Mouse (Mus musculus) intestine, embryonic 15.5 days (tissue): ENCODE data around the gene Zfp697. TPM values are rescaled to one million over a fixed set of nuclear protein-coding genes. Genes with fewer than 3 reads are reported as not detected.
"Not testable (repeated sequence)": the region's sequence is repeated elsewhere in the genome, so short reads cannot be mapped to it uniquely, and the experiment has no call there.

Experiments
- ATAC-seq: fragments of 200-750 bp; cut with Nextera tagmentation; 2 replicates; pipeline ENCODE4 v1.8.0; 2017; ENCODE audit warnings: moderate TSS enrichment, moderate library complexity
- H3K27ac ChIP-seq: fragments of 300-500 bp; sonication (generic); 2 replicates; pipeline ENCODE4 v1.5.1; 2015; ENCODE audit warnings: mild to moderate bottlenecking, inconsistent platforms
- H3K27me3 ChIP-seq: fragments of 300-500 bp; sonication (generic); replicated peaks from 2 replicates; pipeline ENCODE4 v1.6.1; 2015; ENCODE audit warnings: inconsistent platforms
- H3K36me3 ChIP-seq: fragments of 300-500 bp; sonication (generic); 2 replicates; pipeline ENCODE4 v1.6.1; 2015; ENCODE audit warnings: inconsistent platforms
- H3K4me1 ChIP-seq: fragments of 300-500 bp; sonication (generic); replicated peaks from 2 replicates; pipeline ENCODE4 v1.6.1; 2015; ENCODE audit warnings: inconsistent platforms
- H3K4me2 ChIP-seq: fragments of 300-500 bp; sonication (generic); replicated peaks from 2 replicates; pipeline ENCODE4 v1.6.1; 2015; ENCODE audit warnings: mild to moderate bottlenecking, inconsistent platforms
- H3K4me3 ChIP-seq: fragments of 300-500 bp; sonication (generic); replicated peaks from 2 replicates; pipeline ENCODE4 v1.5.1; 2015; ENCODE audit warnings: inconsistent platforms
- H3K9ac ChIP-seq: fragments of 300-500 bp; sonication (generic); 2 replicates; pipeline ENCODE4 v1.6.1; 2015; ENCODE audit warnings: inconsistent platforms
- H3K9me3 ChIP-seq: fragments of 300-500 bp; sonication (generic); 2 replicates; pipeline ENCODE4 v1.6.1; 2016; ENCODE audit warnings: inconsistent platforms
- WGBS: fragments of 180-500 bp; shearing (Covaris S2); methylation state at CpG from one replicate; pipeline ENCODE4 v1.1.7; 2015; 5-methylcytosine and 5-hydroxymethylcytosine counted together
- polyA plus RNA-seq: library from polyadenylated mRNA; unstranded; fragments of >200 nt; fragmentation: Nextera tagmentation; extraction: Ambion mirVana; gene quantifications from 2 replicates; pipeline ENCODE4 v1.2.1, GENCODE M21; 2015

The Zfp697 gene
- polyA plus RNA-seq, 1 experiment from 2014 or later: 7.1 TPM

DNA sequence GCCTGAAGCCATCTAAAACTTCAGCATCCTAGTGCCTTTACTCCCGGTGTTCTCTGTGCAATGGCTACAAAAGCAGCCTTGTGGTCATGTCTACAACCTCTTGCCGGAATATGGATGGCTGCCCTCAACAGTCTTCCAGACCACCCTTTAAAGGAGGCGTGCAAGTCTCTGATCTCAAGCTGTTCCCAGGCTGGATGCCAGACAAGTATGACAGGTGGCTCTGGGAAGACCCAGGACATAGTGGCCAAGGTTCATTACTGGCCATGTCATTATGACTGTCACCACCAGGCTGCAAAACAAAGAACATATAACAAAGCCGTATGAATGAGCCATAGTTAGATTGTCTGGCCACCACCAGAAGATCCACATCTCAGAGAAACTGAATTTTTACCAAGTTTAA lies 4.0 kb upstream of the Zfp697 start:
- peaks cover 5% of the 10 kb centered on the region for H3K4me1 ChIP-seq
- no peaks in the 10 kb centered on the region for H3K27me3 ChIP-seq
- no peak for ATAC-seq
- H3K27ac ChIP-seq: no peak overlapping the region
- 82% methylated on average over 4 of the region's 4 CpGs for WGBS
- H3K4me2 ChIP-seq: no peak overlapping the region
- H3K9me3 ChIP-seq: no peaks in the 10 kb centered on the region
- no peak overlapping the region for H3K9ac ChIP-seq
- H3K4me3 ChIP-seq: no peak overlapping the region
- H3K36me3 ChIP-seq: no peaks in the 10 kb centered on the region

- WGBS: 9% methylated on average over 7 of the region's 7 CpGs
Measured at GRCm38 (mm10) chr3:98379236-98379635, 3.0 kb upstream of the Zfp697 start.

GRCm38 (mm10) chr3:98381677-98382245 lies 500 bp upstream of the Zfp697 start:
- Histone ChIP-seq H3K27ac (0 out of 2 replicates have a peak overlapping the region, but pooled peaks have one; percentile 68), H3K4me1 (peaks cover 14% of the 10 kb centered on the region), H3K4me2 (peak overlapping the region; percentile 92), H3K9me3 (no peaks in the 10 kb centered on the region), H3K4me3 (peak overlapping the region; percentile 91), H3K27me3 (no peaks in the 10 kb centered on the region), H3K36me3 (no peaks in the 10 kb centered on the region), H3K9ac (peak overlapping the region; percentile 90)
- WGBS: 8% methylated on average over 17 of the region's 17 CpGs
- ATAC-seq: peak; percentile 29

More at GRCm38 (mm10) chr3:98379236-98379635, 3.0 kb upstream of the Zfp697 start:
- H3K4me2 ChIP-seq: no peak overlapping the region
- no peaks in the 10 kb centered on the region for H3K36me3 ChIP-seq
- H3K27ac ChIP-seq: no peak overlapping the region
- no peaks in the 10 kb centered on the region for H3K27me3 ChIP-seq
- ATAC-seq: no peak
- H3K9ac ChIP-seq: no peak overlapping the region
- no peak overlapping the region for H3K4me3 ChIP-seq
- peaks cover 11% of the 10 kb centered on the region for H3K4me1 ChIP-seq
- no peaks in the 10 kb centered on the region for H3K9me3 ChIP-seq

DNA sequence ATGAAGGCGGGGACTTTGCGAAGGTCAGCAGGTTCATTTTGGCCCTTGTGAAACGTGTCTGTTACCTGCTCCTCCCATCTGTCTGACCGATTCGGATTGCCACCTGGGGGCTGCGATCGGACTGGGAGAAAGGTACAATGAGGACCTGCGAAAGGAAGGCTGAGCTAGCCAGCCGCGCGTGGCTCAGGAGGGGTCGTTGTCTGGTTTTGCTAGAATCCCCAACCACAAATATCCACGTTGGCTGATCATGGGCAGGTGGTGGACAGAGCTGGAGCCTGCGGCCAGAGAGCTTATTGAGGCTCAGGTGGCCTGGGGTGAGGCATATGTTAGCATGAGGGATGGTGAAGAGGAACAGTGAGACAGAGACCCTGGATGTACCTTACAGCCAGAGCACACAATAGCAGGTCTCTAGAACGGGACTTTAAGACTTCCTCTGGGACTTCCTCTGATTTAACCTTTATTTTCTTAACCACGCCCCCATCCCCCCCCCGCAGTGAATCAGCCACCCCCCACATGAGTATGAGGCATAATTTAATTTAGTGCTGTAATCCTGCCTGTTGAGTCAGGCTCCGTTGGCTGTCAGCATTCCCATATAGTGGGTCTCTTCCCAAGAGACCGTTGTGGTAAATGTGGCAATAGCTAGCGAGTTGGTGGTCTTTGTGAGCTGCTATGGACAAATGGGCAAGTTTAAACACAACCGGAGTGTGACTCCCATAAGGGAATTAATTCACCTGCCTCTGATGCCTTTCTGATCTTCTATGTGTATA lies 946 bp downstream of the Zfp697 start:
- H3K36me3 ChIP-seq: no peaks in the 10 kb centered on the region
- no peaks in the 10 kb centered on the region for H3K9me3 ChIP-seq
- peaks cover 19% of the 10 kb centered on the region for H3K4me1 ChIP-seq
- H3K27ac ChIP-seq: no peak overlapping the region
- WGBS: 10% methylated on average over 21 of the region's 21 CpGs
- H3K9ac ChIP-seq: peak overlapping the region; percentile 90
- ATAC-seq: no peak; the same call in none of the 2 replicates
- no peaks in the 10 kb centered on the region for H3K27me3 ChIP-seq
- peak overlapping the region; percentile 92 for H3K4me2 ChIP-seq
- H3K4me3 ChIP-seq: peak overlapping the region; percentile 91

DNA sequence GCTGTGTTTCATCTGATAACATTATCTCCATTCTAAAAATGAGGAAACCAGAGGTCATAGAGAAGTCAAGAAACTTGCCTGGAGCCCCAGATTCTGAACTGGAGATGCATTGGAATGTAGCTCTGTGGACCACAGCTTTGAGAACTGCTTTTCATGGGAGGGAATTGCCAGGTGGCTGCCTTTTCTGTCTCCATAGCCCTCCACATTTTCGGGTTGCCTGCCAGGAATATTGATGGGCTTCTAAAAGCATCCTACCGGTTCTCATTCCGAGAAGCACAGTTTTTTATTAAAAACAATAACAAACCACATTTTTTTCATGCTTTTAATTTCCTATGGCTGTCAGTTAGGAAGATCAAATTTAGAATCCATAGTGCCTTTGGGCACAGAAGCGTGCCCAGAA lies 4.8 kb downstream of the Zfp697 start:
- H3K36me3 ChIP-seq: no peaks in the 10 kb centered on the region
- H3K4me1 ChIP-seq: peaks cover 19% of the 10 kb centered on the region
- no peak overlapping the region for H3K27ac ChIP-seq
- no peak overlapping the region for H3K4me3 ChIP-seq
- no peak overlapping the region for H3K9ac ChIP-seq
- no peaks in the 10 kb centered on the region for H3K27me3 ChIP-seq
- no peak for ATAC-seq
- WGBS: 56% methylated on average over 4 of the region's 4 CpGs
- H3K9me3 ChIP-seq: no peaks in the 10 kb centered on the region
- H3K4me2 ChIP-seq: no peak overlapping the region

- Histone ChIP-seq H3K9ac (no peak overlapping the region), H3K4me1 (peaks cover 19% of the 10 kb centered on the region), H3K27ac (no peak overlapping the region), H3K27me3 (no peaks in the 10 kb centered on the region), H3K9me3 (no peaks in the 10 kb centered on the region), H3K4me3 (no peak overlapping the region), H3K4me2 (no peak overlapping the region), H3K36me3 (no peaks in the 10 kb centered on the region)
- WGBS: 74% methylated on average over 7 of the region's 7 CpGs
- no peak for ATAC-seq
Measured at GRCm38 (mm10) chr3:98387756-98388155, 5.5 kb downstream of the Zfp697 start.

DNA sequence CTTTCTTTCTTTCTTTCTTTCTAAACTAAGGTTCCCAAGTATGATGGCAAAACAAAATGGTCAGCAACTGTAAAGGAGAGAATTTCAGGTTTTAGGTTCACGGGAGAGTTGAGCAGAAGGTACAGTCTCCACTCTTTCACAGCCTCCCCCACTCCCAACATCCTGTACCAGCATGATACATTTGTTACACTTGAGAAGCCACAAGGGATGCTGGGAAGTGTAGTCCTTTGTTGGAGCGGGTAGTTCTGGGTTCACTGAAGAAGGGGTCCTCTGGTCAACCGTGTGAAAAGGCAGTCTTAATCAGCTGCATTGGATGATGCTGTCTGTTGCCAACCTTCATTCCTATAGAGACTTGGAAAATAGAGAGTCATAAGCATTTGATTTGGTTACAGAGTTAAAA lies 7.0 kb downstream of the Zfp697 start:
- no peak for ATAC-seq
- Histone ChIP-seq H3K9ac (no peak overlapping the region), H3K36me3 (no peaks in the 10 kb centered on the region), H3K27me3 (no peaks in the 10 kb centered on the region), H3K4me2 (no peak overlapping the region), H3K27ac (no peak overlapping the region), H3K9me3 (no peaks in the 10 kb centered on the region), H3K4me1 (0 out of 2 replicates have a peak, but pooled peaks cover 7% of the 10 kb centered on the region), H3K4me3 (no peak overlapping the region)
- 70% methylated on average over 3 of the region's 3 CpGs for WGBS

- not testable (repeated sequence) for H3K4me2 ChIP-seq, H3K9ac ChIP-seq, H3K27me3 ChIP-seq, H3K27ac ChIP-seq, H3K9me3 ChIP-seq, H3K36me3 ChIP-seq, H3K4me1 ChIP-seq, ATAC-seq, H3K4me3 ChIP-seq
- WGBS: 92% methylated on average over 9 of the region's 9 CpGs
Measured at GRCm38 (mm10) chr3:98404268-98404895, 22.1 kb downstream of the Zfp697 start.

GRCm38 (mm10) chr3:98405877-98406276 lies 23.6 kb downstream of the Zfp697 start:
- H3K4me1 ChIP-seq, ATAC-seq, H3K27me3 ChIP-seq, H3K4me2 ChIP-seq, H3K4me3 ChIP-seq, H3K9ac ChIP-seq, H3K27ac ChIP-seq, H3K9me3 ChIP-seq, H3K36me3 ChIP-seq: not testable (repeated sequence)
- 94% methylated on average over 6 of the region's 6 CpGs for WGBS

DNA sequence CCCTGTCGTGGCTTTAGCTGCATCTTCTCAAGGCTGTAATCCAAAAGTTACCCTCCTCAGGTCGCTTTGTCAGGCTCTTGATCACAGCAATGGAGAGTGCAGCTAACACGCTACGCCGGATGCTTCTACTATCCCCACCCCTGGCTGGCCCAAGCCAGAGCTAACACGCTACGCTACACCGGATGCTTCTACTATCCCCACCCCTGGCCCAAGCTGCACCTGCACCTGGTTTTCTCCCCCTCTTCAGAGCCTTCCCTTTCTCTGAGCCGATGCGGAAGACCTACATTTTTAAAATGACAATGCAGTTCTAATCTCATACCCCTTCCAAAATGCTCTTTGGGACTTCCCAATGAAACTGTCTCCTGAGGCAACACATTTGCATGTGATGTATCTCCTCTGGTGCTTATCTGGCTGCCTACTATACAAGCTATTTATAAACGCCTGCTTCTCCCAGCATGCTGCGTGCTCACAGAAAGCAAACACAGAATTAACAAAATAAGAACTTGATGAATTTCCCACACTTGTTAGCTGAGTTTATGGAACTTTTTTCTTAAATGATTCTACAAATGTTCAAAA lies 24.4 kb downstream of the Zfp697 start:
- not testable (repeated sequence) for H3K27me3 ChIP-seq, H3K9me3 ChIP-seq, H3K36me3 ChIP-seq, H3K4me1 ChIP-seq, H3K4me3 ChIP-seq, H3K4me2 ChIP-seq, H3K27ac ChIP-seq, H3K9ac ChIP-seq, ATAC-seq
- 63% methylated on average over 12 of the region's 12 CpGs for WGBS

- peak; percentile 78 for ATAC-seq
- not testable (repeated sequence) for H3K4me1 ChIP-seq, H3K4me2 ChIP-seq, H3K36me3 ChIP-seq, H3K9me3 ChIP-seq, H3K27me3 ChIP-seq, H3K27ac ChIP-seq, H3K4me3 ChIP-seq, H3K9ac ChIP-seq
- WGBS: 52% methylated on average over 5 of the region's 5 CpGs
Measured at GRCm38 (mm10) chr3:98407261-98407780, 25.1 kb downstream of the Zfp697 start.
